Mouse (Mus musculus): ENCODE measurements around the gene Spsb4. TPM values are rescaled to one million over a fixed set of nuclear protein-coding genes. Genes with fewer than 3 reads are reported as not detected.

Spsb4 gene
- polyA plus RNA-seq, 1 experiment, result 0.01 TPM

DNA sequence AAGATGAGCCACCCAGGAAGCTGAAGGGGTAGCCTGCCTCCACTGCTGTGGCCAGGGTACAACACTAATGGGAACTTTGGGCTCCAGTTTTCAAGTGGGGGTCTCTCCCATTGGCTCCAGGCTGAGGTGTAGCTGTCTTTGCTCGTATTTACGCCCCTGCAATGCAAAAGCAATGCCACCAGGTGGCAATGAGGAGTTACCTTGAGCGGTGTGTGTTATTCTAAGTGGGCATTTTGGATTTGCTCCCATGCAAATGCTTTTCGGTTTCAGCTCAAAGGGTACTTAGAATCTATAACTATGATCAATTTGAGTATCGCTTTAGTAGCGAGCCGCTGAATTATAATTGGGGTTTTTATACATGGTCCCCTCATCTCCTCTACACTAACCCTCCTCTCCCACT is 57.6 kb downstream of the Spsb4 start:
- no peaks in the 10 kb centered on the region for H3K4me1 ChIP-seq (ENCODE audit: control insufficient read depth)
- TF ChIP-seq GATA1 (IDR thresholded peaks at IDR 0.05; ENCODE audit: low read length) (no peak), TAL1 (IDR thresholded peaks at IDR 0.05; ENCODE audit: low read length) (no peak)
- H3K9me3 ChIP-seq (ENCODE audit: control insufficient read depth, low read length), result no peaks in the 10 kb centered on the region; the same call in 1 of the 2 replicates
- H3K4me3 ChIP-seq (replicated peaks), result no peak overlapping the region
- H3K27me3 ChIP-seq (ENCODE audit: control insufficient read depth), result no peaks in the 10 kb centered on the region
- no peaks in the 10 kb centered on the region; the same call in 1 of the 2 replicates for H3K36me3 ChIP-seq (ENCODE audit: control insufficient read depth)

- no peaks in the 10 kb centered on the region for H3K27me3 ChIP-seq (ENCODE audit: control insufficient read depth)
- no peaks in the 10 kb centered on the region for H3K4me1 ChIP-seq (ENCODE audit: control insufficient read depth)
- H3K36me3 ChIP-seq (ENCODE audit: control insufficient read depth), result no peaks in the 10 kb centered on the region; the same call in 1 of the 2 replicates
- no peaks in the 10 kb centered on the region; the same call in 1 of the 2 replicates for H3K9me3 ChIP-seq (ENCODE audit: control insufficient read depth, low read length)
- H3K4me3 ChIP-seq (replicated peaks), result no peak overlapping the region
- TF ChIP-seq TAL1 (IDR thresholded peaks at IDR 0.05; ENCODE audit: low read length) (no peak), GATA1 (IDR thresholded peaks at IDR 0.05; ENCODE audit: low read length) (no peak)
Measured at GRCm38 (mm10) chr9:96960241-96960640, 58.4 kb downstream of the Spsb4 start.

- Histone ChIP-seq H3K4me3 (replicated peaks) (no peak overlapping the region), H3K9me3 (ENCODE audit: control insufficient read depth, low read length) (no peaks in the 10 kb centered on the region)
Measured at GRCm38 (mm10) chr9:96959469-96959868, 59.2 kb downstream of the Spsb4 start.

DNA sequence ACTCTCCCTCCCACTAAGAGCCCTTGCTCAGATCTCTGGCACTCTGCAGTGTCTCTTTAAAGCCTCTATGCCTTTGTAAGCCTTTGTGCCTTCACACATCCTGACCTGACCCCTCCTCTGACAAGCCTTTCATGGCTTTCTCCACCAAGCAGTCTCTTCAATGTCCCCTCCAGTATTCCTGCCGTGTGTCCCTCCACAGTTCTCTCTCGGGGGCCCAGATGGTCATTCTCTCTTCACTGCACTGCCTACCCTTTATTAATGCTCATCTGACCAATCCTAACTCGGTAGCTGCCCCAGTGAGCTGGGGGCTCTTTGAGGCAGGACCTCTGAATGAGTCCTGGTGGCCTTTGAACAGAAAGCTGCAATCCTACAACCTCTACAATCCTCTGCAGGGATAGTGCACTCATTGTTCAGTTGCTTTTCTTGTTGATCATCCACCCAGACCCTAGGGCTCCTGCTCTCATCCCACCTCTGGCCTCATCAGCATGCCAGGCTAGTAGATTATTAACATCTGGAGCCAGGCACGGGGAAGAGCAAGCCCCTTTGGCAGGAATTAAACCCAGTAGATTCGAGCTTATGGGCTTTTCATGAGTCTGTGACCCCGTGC is 60.5 kb downstream of the Spsb4 start:
- Histone ChIP-seq H3K4me3 (replicated peaks) (no peak overlapping the region), H3K36me3 (ENCODE audit: control insufficient read depth) (no peaks in the 10 kb centered on the region), H3K4me1 (ENCODE audit: control insufficient read depth) (no peaks in the 10 kb centered on the region), H3K9me3 (ENCODE audit: control insufficient read depth, low read length) (no peaks in the 10 kb centered on the region), H3K27me3 (ENCODE audit: control insufficient read depth) (no peaks in the 10 kb centered on the region)
- TF ChIP-seq TAL1 (IDR thresholded peaks at IDR 0.05; ENCODE audit: low read length), result no peak
- TF ChIP-seq GATA1 (IDR thresholded peaks at IDR 0.05; ENCODE audit: low read length), result no peak

More at GRCm38 (mm10) chr9:96959469-96959868, 59.2 kb downstream of the Spsb4 start:
- no peaks in the 10 kb centered on the region for H3K36me3 ChIP-seq (ENCODE audit: control insufficient read depth)
- no peak for TF ChIP-seq TAL1 (IDR thresholded peaks at IDR 0.05; ENCODE audit: low read length)
- TF ChIP-seq GATA1 (IDR thresholded peaks at IDR 0.05; ENCODE audit: low read length), result no peak
- H3K4me1 ChIP-seq (ENCODE audit: control insufficient read depth), result no peaks in the 10 kb centered on the region
- no peaks in the 10 kb centered on the region for H3K27me3 ChIP-seq (ENCODE audit: control insufficient read depth)

DNA sequence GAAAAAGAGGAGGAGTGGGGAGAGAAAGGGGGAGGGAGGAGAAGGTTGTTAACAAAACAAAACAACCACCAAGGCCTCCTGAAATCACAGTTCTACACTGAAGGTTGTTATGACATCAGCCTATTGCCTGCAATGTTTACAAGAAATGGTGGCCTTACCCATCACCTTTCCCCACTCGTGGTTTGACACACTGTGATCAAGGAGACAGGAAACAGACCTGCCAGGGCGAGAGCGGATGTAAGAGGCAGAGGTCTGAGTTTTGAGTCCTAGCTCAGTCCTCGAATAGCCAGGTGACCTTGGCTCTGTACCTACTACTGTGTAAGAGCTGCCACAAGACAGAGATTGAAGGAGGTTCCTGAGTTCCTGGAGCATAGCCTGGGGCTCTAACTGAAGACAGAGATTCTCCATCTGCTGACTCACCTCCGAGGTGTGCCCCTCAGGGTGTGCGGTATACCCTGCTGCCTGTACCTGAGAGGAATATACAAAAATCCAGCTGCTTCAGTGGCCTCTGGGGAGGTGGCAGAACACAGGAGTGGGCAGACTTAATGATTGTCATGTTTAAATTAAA is 61.3 kb downstream of the Spsb4 start:
- H3K4me1 ChIP-seq (ENCODE audit: control insufficient read depth), result no peaks in the 10 kb centered on the region
- TF ChIP-seq TAL1 (IDR thresholded peaks at IDR 0.05; ENCODE audit: low read length) (no peak), GATA1 (IDR thresholded peaks at IDR 0.05; ENCODE audit: low read length) (no peak)

DNA sequence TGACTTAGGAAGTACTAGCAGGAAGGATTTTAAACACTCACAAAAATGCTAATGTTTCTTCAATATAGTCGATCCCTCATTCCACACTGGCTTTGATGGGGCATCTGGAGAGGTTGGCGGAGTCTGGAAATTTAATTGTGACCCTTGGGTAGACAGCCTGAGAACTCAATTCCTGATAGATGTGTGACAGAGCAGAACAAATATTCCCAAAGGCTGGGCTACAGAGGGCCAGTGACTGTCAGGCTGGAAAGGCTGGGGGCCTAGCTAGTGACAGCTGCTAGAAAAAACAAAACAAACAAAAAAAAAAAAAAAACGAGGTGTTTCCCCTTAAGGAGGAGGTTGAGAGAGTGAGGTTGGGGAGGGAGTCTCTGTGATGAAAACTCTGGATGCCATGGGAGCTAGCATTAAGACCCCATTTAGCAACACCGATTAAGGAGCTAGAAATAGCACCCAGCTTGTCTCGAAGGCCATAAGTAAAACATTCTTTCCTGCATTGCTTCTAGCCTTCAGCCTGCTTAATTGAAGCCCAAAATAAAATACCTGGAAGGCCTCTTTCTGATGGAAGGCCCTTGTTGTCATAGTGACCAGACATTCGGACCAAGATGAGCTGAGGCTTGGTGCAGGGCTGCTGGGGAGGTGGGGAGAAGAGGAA is 61.9 kb downstream of the Spsb4 start:
- Histone ChIP-seq H3K4me1 (ENCODE audit: control insufficient read depth) (no peaks in the 10 kb centered on the region), H3K27me3 (ENCODE audit: control insufficient read depth) (no peaks in the 10 kb centered on the region), H3K9me3 (ENCODE audit: control insufficient read depth, low read length) (no peaks in the 10 kb centered on the region), H3K4me3 (replicated peaks) (no peak overlapping the region), H3K36me3 (ENCODE audit: control insufficient read depth) (no peaks in the 10 kb centered on the region)
- no peak for TF ChIP-seq TAL1 (IDR thresholded peaks at IDR 0.05; ENCODE audit: low read length)
- TF ChIP-seq GATA1 (IDR thresholded peaks at IDR 0.05; ENCODE audit: low read length), result no peak

More for the DNA sequence above, 61.3 kb downstream of the Spsb4 start:
- no peak overlapping the region for H3K4me3 ChIP-seq (replicated peaks)
- H3K36me3 ChIP-seq (ENCODE audit: control insufficient read depth), result no peaks in the 10 kb centered on the region
- H3K9me3 ChIP-seq (ENCODE audit: control insufficient read depth, low read length), result no peaks in the 10 kb centered on the region
- H3K27me3 ChIP-seq (ENCODE audit: control insufficient read depth), result no peaks in the 10 kb centered on the region

DNA sequence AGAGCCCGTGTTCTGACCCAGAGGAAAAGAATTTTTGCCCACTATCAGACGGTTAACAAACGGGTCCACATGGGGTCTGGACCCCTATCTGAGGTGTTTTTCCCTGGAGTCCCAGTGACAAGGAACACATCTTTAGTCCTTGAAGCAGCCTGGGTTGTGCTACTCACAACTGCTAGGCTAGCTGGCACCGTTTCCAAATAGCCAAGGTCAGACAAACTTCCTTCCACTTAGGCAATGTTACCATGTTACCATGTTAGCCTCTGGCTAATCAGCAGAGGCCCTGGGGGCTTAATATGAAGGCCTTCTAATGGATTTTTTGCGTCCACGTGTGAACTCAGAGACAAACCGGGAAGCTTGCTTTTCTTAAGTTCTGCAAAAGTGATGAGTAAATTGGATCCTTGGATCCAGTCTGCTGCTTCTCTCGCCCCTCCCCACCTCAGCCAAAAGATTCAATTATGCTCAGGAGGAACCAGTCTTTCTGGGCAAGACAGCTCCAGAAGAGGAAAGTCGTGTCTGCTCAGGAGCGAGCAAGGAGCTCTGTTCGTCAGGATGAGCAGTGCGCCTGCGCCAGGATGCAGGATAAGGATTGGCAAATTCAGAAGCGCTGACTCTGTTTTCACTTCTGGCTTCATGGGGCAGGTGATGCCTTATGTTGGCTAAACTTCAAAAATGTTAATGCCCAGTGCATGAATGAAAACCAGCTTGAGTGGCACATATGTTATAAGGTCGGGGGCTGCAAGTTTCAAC is 64.4 kb downstream of the Spsb4 start:
- TF ChIP-seq TAL1 (IDR thresholded peaks at IDR 0.05; ENCODE audit: low read length) (no peak), GATA1 (IDR thresholded peaks at IDR 0.05; ENCODE audit: low read length) (no peak)
- H3K36me3 ChIP-seq (ENCODE audit: control insufficient read depth), result no peaks in the 10 kb centered on the region

DNA sequence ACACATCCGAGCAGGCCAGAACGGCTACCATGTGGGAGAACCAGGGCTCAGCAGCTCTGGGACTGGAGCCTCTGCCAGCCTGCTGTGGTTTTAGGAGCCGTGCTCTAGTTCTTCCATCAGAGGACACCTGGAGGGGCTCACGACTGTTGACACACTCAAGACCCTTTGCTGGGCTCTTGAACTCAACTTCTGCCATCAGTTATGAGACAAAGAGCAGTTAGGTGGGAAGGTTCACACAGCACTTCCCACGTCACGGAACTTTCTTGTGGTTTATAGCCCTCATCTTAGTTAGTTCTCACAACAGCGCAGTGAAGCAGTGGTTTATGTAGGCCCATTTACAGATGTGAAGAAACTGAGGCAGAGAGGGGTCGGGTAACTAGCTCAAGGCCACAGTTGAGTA is 65.2 kb downstream of the Spsb4 start:
- TF ChIP-seq TAL1 (IDR thresholded peaks at IDR 0.05; ENCODE audit: low read length) (no peak), GATA1 (IDR thresholded peaks at IDR 0.05; ENCODE audit: low read length) (no peak)
- no peaks in the 10 kb centered on the region for H3K27me3 ChIP-seq (ENCODE audit: control insufficient read depth)
- H3K9me3 ChIP-seq (ENCODE audit: control insufficient read depth, low read length), result no peaks in the 10 kb centered on the region
- H3K4me1 ChIP-seq (ENCODE audit: control insufficient read depth), result no peaks in the 10 kb centered on the region
- H3K4me3 ChIP-seq (replicated peaks), result no peak overlapping the region
- H3K36me3 ChIP-seq (ENCODE audit: control insufficient read depth), result no peaks in the 10 kb centered on the region

More for the DNA sequence above, 64.4 kb downstream of the Spsb4 start:
- Histone ChIP-seq H3K4me1 (ENCODE audit: control insufficient read depth) (no peaks in the 10 kb centered on the region), H3K4me3 (replicated peaks) (no peak overlapping the region), H3K9me3 (ENCODE audit: control insufficient read depth, low read length) (no peaks in the 10 kb centered on the region), H3K27me3 (ENCODE audit: control insufficient read depth) (no peaks in the 10 kb centered on the region)

Data from erythroblast, embryonic 14.5 days (primary cell).